Mouse (Mus musculus) E14TG2a.4 (cell line): ENCODE measurements at regions not wholly inside any gene's neighbourhood (a gene's known extent, or its start where the extent isn't known, plus 50 kb on each side); places are given as distances from the start of the nearest gene placed in this dataset.

ENCODE experiments used
- CTCF ChIP-seq: conservative IDR thresholded peaks from 2 replicates; pipeline ENCODE4 v1.5.1; 2014; ENCODE audit warnings: low read length
- NANOG ChIP-seq: IDR thresholded peaks from 2 replicates; pipeline ENCODE4 v1.6.1; 2014; ENCODE audit warnings: borderline replicate concordance, low read length, mixed read lengths
- POU5F1 ChIP-seq: IDR thresholded peaks from 2 replicates; pipeline ENCODE4 v1.6.1; 2014; ENCODE audit warnings: low read length, borderline replicate concordance

- TF ChIP-seq CTCF: no peak
- no peak for TF ChIP-seq POU5F1
- no peak for TF ChIP-seq NANOG
These were observed 254.8 kb upstream of the Rnf32 start for GRCm38 (mm10) chr5:28940972-28941371.
